Mouse (Mus musculus): ENCODE results near the gene Hexim2. TPM values are rescaled to one million over a fixed set of nuclear protein-coding genes. Genes with fewer than 3 reads are reported as not detected.

Hexim2 gene
- polyA plus RNA-seq, 1 experiment from 2014 or later = 7.7 TPM

DNA sequence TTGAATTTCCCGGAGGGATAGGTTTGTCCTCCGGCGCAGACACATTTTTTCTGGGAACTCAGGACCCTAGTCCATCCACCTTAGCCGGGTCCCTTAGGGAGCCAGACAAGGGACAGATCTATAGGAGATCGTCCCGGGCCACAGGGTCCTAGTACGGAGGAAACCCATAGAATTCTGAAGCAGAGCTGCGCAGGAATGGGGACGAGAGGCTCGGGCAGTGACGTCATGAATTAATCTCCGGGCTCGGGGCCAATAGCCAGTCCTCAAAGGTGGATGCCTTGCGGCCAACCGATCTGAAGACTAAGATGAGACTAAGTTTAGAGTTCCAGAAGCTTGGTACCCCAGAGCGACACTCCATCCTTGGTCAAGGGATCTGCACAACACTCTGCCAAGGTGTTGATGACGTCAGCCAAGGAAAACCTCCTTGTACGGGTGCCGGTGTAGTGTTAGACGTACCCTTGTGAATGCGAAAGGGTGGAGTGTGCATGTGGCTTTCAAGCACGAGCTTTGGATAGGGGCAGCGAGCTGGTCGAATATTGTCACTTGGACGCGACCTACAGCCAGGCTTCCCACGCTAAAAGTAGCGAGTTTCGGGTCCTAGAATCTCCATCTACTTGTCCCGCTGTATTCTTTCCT lies 30.2 kb upstream of the Hexim2 start:
- ATAC-seq (ENCODE audit: low read depth) (no peak), DNase-seq (peak; percentile 58)
- H3K4me3 ChIP-seq (replicated peaks) = peak overlapping the region; percentile 78
- peaks cover 19% of the 10 kb centered on the region for H3K36me3 ChIP-seq
- H3K9ac ChIP-seq = peak overlapping the region; percentile 68
- H3K9me3 ChIP-seq (replicated peaks) = no peaks in the 10 kb centered on the region
- 2% methylated on average over 30 of the region's 30 CpGs for WGBS (ENCODE audit: insufficient replicate concordance)
- H3K4me2 ChIP-seq = peak overlapping the region; percentile 89
- H3K27me3 ChIP-seq = peaks cover 50% of the 10 kb centered on the region
- H3K27ac ChIP-seq = peak overlapping the region; percentile 68
- peaks cover 61% of the 10 kb centered on the region for H3K4me1 ChIP-seq (replicated peaks)

- under 1% methylated on average over 35 of the region's 35 CpGs for WGBS (ENCODE audit: insufficient replicate concordance)
- Histone ChIP-seq H3K36me3 (peaks cover 27% of the 10 kb centered on the region), H3K4me3 (replicated peaks) (peak overlapping the region; percentile 78), H3K27me3 (peaks cover 43% of the 10 kb centered on the region), H3K4me2 (peak overlapping the region; percentile 93), H3K4me1 (replicated peaks) (peaks cover 62% of the 10 kb centered on the region), H3K27ac (peak overlapping the region; percentile 97), H3K9ac (peak overlapping the region; percentile 91), H3K9me3 (replicated peaks) (no peaks in the 10 kb centered on the region)
- DNase-seq = peak; percentile 97
- peak; percentile 88 for ATAC-seq (ENCODE audit: low read depth)
Measured at GRCm38 (mm10) chr11:103102725-103103349, 29.4 kb upstream of the Hexim2 start.

- no peak for ATAC-seq (ENCODE audit: low read depth)
- Histone ChIP-seq H3K36me3 (peaks cover 33% of the 10 kb centered on the region), H3K9ac (peak overlapping the region; percentile 91), H3K27me3 (peaks cover 38% of the 10 kb centered on the region), H3K4me1 (replicated peaks) (peaks cover 62% of the 10 kb centered on the region), H3K27ac (peak overlapping the region; percentile 97), H3K4me2 (peak overlapping the region; percentile 93), H3K9me3 (replicated peaks) (no peaks in the 10 kb centered on the region), H3K4me3 (replicated peaks) (peak overlapping the region; percentile 78)
- no peak for DNase-seq
- 41% methylated on average over 8 of the region's 8 CpGs for WGBS (ENCODE audit: insufficient replicate concordance)
Measured at GRCm38 (mm10) chr11:103103621-103104020, 28.6 kb upstream of the Hexim2 start.

GRCm38 (mm10) chr11:103104469-103104868 lies 27.8 kb upstream of the Hexim2 start:
- H3K4me2 ChIP-seq = peak overlapping the region; percentile 93
- H3K27me3 ChIP-seq = peaks cover 29% of the 10 kb centered on the region
- peaks cover 62% of the 10 kb centered on the region for H3K4me1 ChIP-seq (replicated peaks)
- H3K27ac ChIP-seq = peak overlapping the region; percentile 97
- peak; percentile 70 for DNase-seq
- no peaks in the 10 kb centered on the region for H3K9me3 ChIP-seq (replicated peaks)
- peaks cover 39% of the 10 kb centered on the region for H3K36me3 ChIP-seq
- WGBS (ENCODE audit: insufficient replicate concordance) = 21% methylated on average over 7 of the region's 7 CpGs
- peak overlapping the region; percentile 91 for H3K9ac ChIP-seq
- H3K4me3 ChIP-seq (replicated peaks) = peak overlapping the region; percentile 78
- ATAC-seq (ENCODE audit: low read depth) = peak; percentile 70

- peak overlapping the region; percentile 93 for H3K4me2 ChIP-seq
- H3K4me1 ChIP-seq (replicated peaks) = peaks cover 62% of the 10 kb centered on the region
- WGBS (ENCODE audit: insufficient replicate concordance) = 60% methylated on average over 14 of the region's 14 CpGs
- no peaks in the 10 kb centered on the region for H3K9me3 ChIP-seq (replicated peaks)
- peaks cover 21% of the 10 kb centered on the region for H3K27me3 ChIP-seq
- peaks cover 44% of the 10 kb centered on the region for H3K36me3 ChIP-seq
- peak overlapping the region; percentile 91 for H3K9ac ChIP-seq
- ATAC-seq (ENCODE audit: low read depth) (no peak), DNase-seq (no peak)
- H3K27ac ChIP-seq = peak overlapping the region; percentile 97
- H3K4me3 ChIP-seq (replicated peaks) = peak overlapping the region; percentile 78
Measured at GRCm38 (mm10) chr11:103105180-103105725, 27.0 kb upstream of the Hexim2 start.

DNA sequence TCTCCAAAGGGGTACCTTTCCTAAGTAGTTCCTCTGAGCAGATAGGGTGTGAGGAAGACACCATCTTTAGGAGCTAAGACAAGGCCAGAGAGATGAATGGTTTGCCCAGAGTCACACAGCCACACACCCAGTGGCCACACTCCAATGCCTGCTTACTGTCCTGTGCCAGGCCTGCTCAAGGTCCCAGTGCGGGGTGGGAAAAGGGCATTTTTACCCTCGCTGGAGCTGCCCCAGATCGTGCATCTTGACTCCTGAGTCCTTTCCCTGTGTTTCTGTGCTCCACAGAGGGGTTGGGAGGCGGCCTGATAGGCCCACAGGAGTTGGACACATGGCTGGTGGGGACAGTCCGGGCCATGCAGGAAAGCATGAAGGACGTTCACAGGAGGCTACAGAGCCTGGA lies 26.4 kb upstream of the Hexim2 start:
- Histone ChIP-seq H3K4me3 (replicated peaks) (peak overlapping the region; percentile 78), H3K4me1 (replicated peaks) (peaks cover 62% of the 10 kb centered on the region), H3K9me3 (replicated peaks) (no peaks in the 10 kb centered on the region), H3K4me2 (peak overlapping the region; percentile 93), H3K36me3 (peaks cover 47% of the 10 kb centered on the region), H3K27me3 (peaks cover 16% of the 10 kb centered on the region), H3K27ac (peak overlapping the region; percentile 97), H3K9ac (peak overlapping the region; percentile 91)
- ATAC-seq (ENCODE audit: low read depth) (no peak), DNase-seq (no peak)
- WGBS (ENCODE audit: insufficient replicate concordance) = 82% methylated on average over 6 of the region's 6 CpGs

GRCm38 (mm10) chr11:103106386-103106785 lies 25.8 kb upstream of the Hexim2 start:
- peaks cover 47% of the 10 kb centered on the region for H3K36me3 ChIP-seq
- H3K4me1 ChIP-seq (replicated peaks) = peaks cover 59% of the 10 kb centered on the region
- H3K9ac ChIP-seq = peak overlapping the region; percentile 91
- DNase-seq (peak; percentile 65), ATAC-seq (ENCODE audit: low read depth) (peak; percentile 56)
- peak overlapping the region; percentile 97 for H3K27ac ChIP-seq
- WGBS (ENCODE audit: insufficient replicate concordance) = 33% methylated on average over 4 of the region's 4 CpGs
- peaks cover 13% of the 10 kb centered on the region for H3K27me3 ChIP-seq
- peak overlapping the region; percentile 93 for H3K4me2 ChIP-seq
- peak overlapping the region; percentile 78 for H3K4me3 ChIP-seq (replicated peaks)
- H3K9me3 ChIP-seq (replicated peaks) = no peaks in the 10 kb centered on the region

DNA sequence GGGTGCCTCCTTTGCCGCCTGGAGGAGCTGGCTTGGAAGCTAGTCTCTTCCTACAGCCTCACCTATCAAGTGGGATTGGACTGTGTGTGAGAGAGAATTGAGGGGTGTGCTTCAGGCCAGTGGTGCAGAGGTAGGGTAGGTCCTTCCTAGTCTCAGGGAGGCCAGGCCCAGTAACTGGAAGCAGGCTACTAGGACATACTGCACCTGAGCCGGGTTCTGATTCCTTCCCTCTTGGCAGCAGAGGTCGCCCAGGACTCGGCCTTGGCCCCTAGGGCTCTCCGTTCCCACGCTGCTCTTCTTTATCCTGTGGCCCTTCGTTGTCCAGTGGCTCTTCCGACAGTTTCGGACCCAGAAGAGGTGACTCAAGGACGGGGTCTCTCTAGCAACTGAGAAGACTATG lies 20.9 kb upstream of the Hexim2 start:
- peak overlapping the region; percentile 59 for H3K9ac ChIP-seq
- H3K9me3 ChIP-seq (replicated peaks) = no peaks in the 10 kb centered on the region
- H3K27me3 ChIP-seq = peaks cover 21% of the 10 kb centered on the region
- peak overlapping the region; percentile 65 for H3K4me2 ChIP-seq
- H3K4me3 ChIP-seq (replicated peaks) = no peak overlapping the region; the same call in 1 of the 2 replicates
- 43% methylated on average over 10 of the region's 10 CpGs for WGBS (ENCODE audit: insufficient replicate concordance)
- peaks cover 52% of the 10 kb centered on the region for H3K4me1 ChIP-seq (replicated peaks)
- DNase-seq (no peak), ATAC-seq (ENCODE audit: low read depth) (no peak)
- peaks cover 33% of the 10 kb centered on the region for H3K36me3 ChIP-seq
- no peak overlapping the region for H3K27ac ChIP-seq

GRCm38 (mm10) chr11:103111881-103112551 lies 20.2 kb upstream of the Hexim2 start:
- ATAC-seq (ENCODE audit: low read depth) = no peak
- H3K27ac ChIP-seq = peak overlapping the region; percentile 41
- peaks cover 28% of the 10 kb centered on the region for H3K36me3 ChIP-seq
- 11% methylated on average over 28 of the region's 28 CpGs for WGBS (ENCODE audit: insufficient replicate concordance)
- H3K9me3 ChIP-seq (replicated peaks) = no peaks in the 10 kb centered on the region
- H3K9ac ChIP-seq = peak overlapping the region; percentile 59
- peak overlapping the region; percentile 65 for H3K4me2 ChIP-seq
- peaks cover 52% of the 10 kb centered on the region for H3K4me1 ChIP-seq (replicated peaks)
- peaks cover 21% of the 10 kb centered on the region for H3K27me3 ChIP-seq
- no peak for DNase-seq
- H3K4me3 ChIP-seq (replicated peaks) = peak overlapping the region; percentile 46

- H3K4me2 ChIP-seq = peak overlapping the region; percentile 65
- DNase-seq = no peak
- H3K27ac ChIP-seq = peak overlapping the region; percentile 41; the same call in 1 of the 2 replicates
- H3K9ac ChIP-seq = peak overlapping the region; percentile 59; the same call in 1 of the 2 replicates
- H3K9me3 ChIP-seq (replicated peaks) = no peaks in the 10 kb centered on the region
- no peak for ATAC-seq (ENCODE audit: low read depth)
- 40% methylated on average over 9 of the region's 9 CpGs for WGBS (ENCODE audit: insufficient replicate concordance)
- H3K4me1 ChIP-seq (replicated peaks) = peaks cover 51% of the 10 kb centered on the region
- H3K27me3 ChIP-seq = peaks cover 21% of the 10 kb centered on the region
- peak overlapping the region; percentile 46 for H3K4me3 ChIP-seq (replicated peaks)
- peaks cover 23% of the 10 kb centered on the region for H3K36me3 ChIP-seq
Measured at GRCm38 (mm10) chr11:103112552-103112912, 19.7 kb upstream of the Hexim2 start.

GRCm38 (mm10) chr11:103113005-103113404 lies 19.2 kb upstream of the Hexim2 start:
- H3K9ac ChIP-seq = 0 out of 2 replicates have a peak overlapping the region, but pooled peaks have one; percentile 59
- peak overlapping the region; percentile 65; the same call in 1 of the 2 replicates for H3K4me2 ChIP-seq
- peaks cover 21% of the 10 kb centered on the region for H3K27me3 ChIP-seq
- no peaks in the 10 kb centered on the region for H3K9me3 ChIP-seq (replicated peaks)
- peaks cover 56% of the 10 kb centered on the region for H3K4me1 ChIP-seq (replicated peaks)
- no peak for DNase-seq
- ATAC-seq (ENCODE audit: low read depth) = no peak
- no peak overlapping the region for H3K4me3 ChIP-seq (replicated peaks)
- no peak overlapping the region for H3K27ac ChIP-seq
- WGBS (ENCODE audit: insufficient replicate concordance) = 69% methylated on average over 12 of the region's 12 CpGs
- peaks cover 18% of the 10 kb centered on the region for H3K36me3 ChIP-seq
